ENCODE assay signal across 8 mouse cellular contexts in the genomic region with DNA sequence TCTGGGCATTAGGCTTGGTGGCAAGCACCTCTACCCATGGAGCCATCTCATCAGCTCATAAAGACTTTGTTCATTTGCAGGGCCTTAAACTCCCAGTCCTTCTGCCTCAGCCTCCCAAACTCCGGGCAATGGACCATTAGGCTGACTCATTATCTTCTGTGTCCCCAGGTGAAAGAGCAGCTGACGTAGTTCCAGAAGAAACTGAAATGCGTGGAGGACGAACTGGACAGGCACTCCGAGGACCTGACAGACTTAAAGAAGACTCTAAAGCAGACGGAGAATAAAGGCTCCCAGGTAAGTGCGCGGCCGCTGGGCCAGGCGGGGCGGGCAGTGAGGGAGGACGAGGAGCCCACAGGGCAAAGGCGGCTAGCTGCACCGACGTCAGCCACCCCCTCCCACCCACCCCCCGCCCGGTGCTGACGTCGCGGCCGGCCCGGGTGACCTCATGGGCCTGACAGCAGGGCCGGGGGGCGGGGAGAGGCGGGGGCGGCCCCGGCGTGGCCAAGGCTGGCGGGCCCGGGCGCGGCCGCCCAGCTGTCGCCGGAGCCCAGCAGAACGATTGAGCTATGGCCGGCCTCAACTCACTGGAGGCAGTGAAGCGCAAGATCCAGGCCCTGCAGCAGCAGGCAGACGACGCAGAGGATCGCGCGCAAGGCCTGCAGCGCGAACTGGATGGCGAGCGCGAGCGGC. TPM values are rescaled to one million over a fixed set of nuclear protein-coding genes. Genes with fewer than 3 reads are reported as not detected.
A peak's percentile ranks its signal among the peaks of the same experiment; 100 is the strongest.
DNase-seq lines count a peak whose midpoint lies in the region; ATAC-seq and TF ChIP-seq lines count a peak whose summit lies in the region.

Gene Tpm4 (plus strand): TSS at position 220 of the 690 bp plus-strand sequence.

- 0 out of 2 replicates have a peak, but pooled peaks cover 7% of the 10 kb centered on the region for H3K4me1 ChIP-seq in hindbrain, postnatal 0 days (ENCODE audit: insufficient read depth, low read length)

- H3K9me3 ChIP-seq in hindbrain, postnatal 0 days (ENCODE audit: low read length), result no peaks in the 10 kb centered on the region

- peak; percentile 87 for ATAC-seq in hindbrain, postnatal 0 days
- ATAC-seq in megakaryocyte, adult 5-6 weeks (ENCODE audit: poor library complexity, severe bottlenecking), result peak; percentile 55

- DNase-seq in ZHBTc4 (ENCODE audit: low read depth, low spot score), result peak; percentile 60
- peak; percentile 57 to 62 for DNase-seq in cerebellum, postnatal 36 days
- peak; percentile 72 for DNase-seq in gastrocnemius, postnatal 14 days
- peak; percentile 77 for DNase-seq in hindbrain, postnatal 0 days (ENCODE audit: low spot score)
- DNase-seq in left cerebral cortex, postnatal 10 days (ENCODE audit: extremely low spot score in 1 of 2, low spot score in 2 of 2), result peak in 1 of 2 experiments; percentile 81
- DNase-seq in retina, postnatal 7 days (ENCODE audit: low read depth, low spot score), result peak; percentile 66
- peak; percentile 25 for DNase-seq in urinary bladder, postnatal 10 days (ENCODE audit: low spot score)

- WGBS in hindbrain, postnatal 0 days, result under 1% methylated on average over 31 of the region's 49 CpGs

- H3K4me2 ChIP-seq in hindbrain, postnatal 0 days (ENCODE audit: low read depth, low read length), result peak within 1 kb of the TSS; percentile 90

- H3K9ac ChIP-seq in hindbrain, postnatal 0 days (replicated peaks; ENCODE audit: low read length), result peak within 1 kb of the TSS; percentile 91

- H3K36me3 ChIP-seq in hindbrain, postnatal 0 days (ENCODE audit: insufficient read depth, low read length), result 0 out of 2 replicates have a peak, but pooled peaks cover 4% of the 10 kb centered on the region

- peak within 1 kb of the TSS; percentile 85 for H3K27ac ChIP-seq in hindbrain, postnatal 0 days

- H3K27me3 ChIP-seq in hindbrain, postnatal 0 days (ENCODE audit: insufficient read depth, low read length), result no peaks in the 10 kb centered on the region

- no peak for TF ChIP-seq CTCF in hindbrain, postnatal 0 days (IDR thresholded peaks at IDR 0.05; ENCODE audit: low read depth)

- intact Hi-C loops in gastrocnemius, postnatal 14 days (cut with DNase I; ENCODE audit: low total_unique reads), result no loop called here
- intact Hi-C loops in left cerebral cortex, postnatal 10 days (cut with DNase I), result no loop called here

- peak within 1 kb of the TSS; percentile 93 for H3K4me3 ChIP-seq in hindbrain, postnatal 0 days (ENCODE audit: low read length)

RNA-seq across cellular contexts. Expression of gene Tpm4, which starts in this region (rescaled TPM):
- 10 to 100 TPM; 76.3 to 97.2 TPM for total RNA-seq in gastrocnemius, postnatal 14 days (2021)
- 76.2 and 83.2 TPM in 2 replicates for total RNA-seq in hindbrain, postnatal 0 days (2014; rRNA removed)
- polyA plus RNA-seq in hindbrain, postnatal 0 days (2015; fragmentation: Nextera tagmentation; extraction: Ambion mirVana), result 124 and 127 TPM in 2 replicates
- 10 to 100 TPM; 45.4 to 46.6 TPM for total RNA-seq in left cerebral cortex, postnatal 10 days (2021)
- 301 and 308 TPM in 2 replicates for total RNA-seq in megakaryocyte, adult 5-6 weeks (2015)
- 515 and 545 TPM in 2 replicates for total RNA-seq in megakaryocyte, adult 5-6 weeks (2017)
